Mouse (Mus musculus): ENCODE data around the gene Mtch2.

- no peak for TF ChIP-seq CTCF (IDR thresholded peaks at IDR 0.05; ENCODE audit: extremely low read depth, insufficient read depth, insufficient read length, insufficient replicate concordance)
- TF ChIP-seq POLR2A (IDR thresholded peaks at IDR 0.05; ENCODE audit: low read depth, low read length): no peak
Observed at GRCm38 (mm10) chr2:90843666-90844065, 3.3 kb upstream of the Mtch2 start.
